Mouse (Mus musculus) adrenal gland, adult (tissue): ENCODE measurements around the gene Trp73.

Experiments
- DNase-seq, 2 experiments: peaks; one replicate each; pipeline ENCODE4 v3.0.0; 2022 to 2023; ENCODE audit warnings: low spot score in 1 of 2; ENCODE audit not compliant: inconsistent age in 2 of 2

Trp73 gene

DNA sequence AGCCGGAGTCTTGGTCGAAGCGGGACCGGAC lies at the start of gene Trp73:
Trp73 (minus strand) TSS at position 27 of the 31 bp plus-strand sequence.
- DNase-seq: no peak

DNA sequence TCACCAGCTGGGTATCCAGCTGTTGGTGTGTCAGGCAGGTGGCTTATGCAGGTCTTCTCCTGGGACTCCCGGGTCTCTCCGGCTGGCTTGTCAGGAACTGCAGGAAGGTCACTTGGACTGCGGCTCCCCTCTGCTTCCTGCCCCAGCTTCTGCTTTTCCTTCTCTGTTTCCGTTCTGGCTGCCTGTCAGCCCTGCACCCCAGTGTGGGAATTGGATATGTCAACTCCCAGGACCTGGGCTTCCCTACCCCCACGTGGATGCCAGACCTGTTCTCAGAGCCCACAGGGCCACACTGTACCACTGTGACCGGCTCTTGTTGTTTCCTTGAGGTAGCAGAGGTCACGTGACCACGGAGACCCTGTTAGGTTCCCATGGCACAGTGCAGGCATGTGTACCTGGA lies 48.9 kb upstream of the Trp73 start:
- DNase-seq: no peak

DNA sequence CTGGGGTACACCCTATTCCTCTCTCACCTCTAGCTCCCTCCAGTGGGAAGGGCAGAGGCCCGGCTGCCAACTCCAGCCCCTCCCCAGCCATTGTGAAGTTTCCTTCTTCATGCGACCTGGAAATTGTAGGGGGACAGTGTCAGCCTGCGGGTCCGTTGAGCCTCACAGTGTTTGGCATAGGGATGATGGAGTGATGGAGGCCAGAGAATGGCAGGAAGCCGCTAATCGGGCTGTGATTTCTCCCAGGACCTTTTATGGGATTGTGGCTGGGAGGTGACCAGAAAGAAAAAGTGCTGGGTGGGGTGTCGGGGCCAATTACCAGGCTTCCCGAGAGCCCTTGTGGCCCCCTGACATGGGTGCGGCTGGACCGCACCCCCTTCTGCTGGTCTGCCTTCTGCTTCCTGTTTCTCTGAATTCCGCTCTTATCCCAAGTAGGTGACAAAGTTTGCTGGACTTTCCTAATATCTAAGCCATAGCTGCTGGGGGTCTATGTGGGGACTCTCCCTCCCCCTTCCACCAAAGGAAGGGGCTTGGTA lies 46.1 kb upstream of the Trp73 start:
- DNase-seq: no peak

DNA sequence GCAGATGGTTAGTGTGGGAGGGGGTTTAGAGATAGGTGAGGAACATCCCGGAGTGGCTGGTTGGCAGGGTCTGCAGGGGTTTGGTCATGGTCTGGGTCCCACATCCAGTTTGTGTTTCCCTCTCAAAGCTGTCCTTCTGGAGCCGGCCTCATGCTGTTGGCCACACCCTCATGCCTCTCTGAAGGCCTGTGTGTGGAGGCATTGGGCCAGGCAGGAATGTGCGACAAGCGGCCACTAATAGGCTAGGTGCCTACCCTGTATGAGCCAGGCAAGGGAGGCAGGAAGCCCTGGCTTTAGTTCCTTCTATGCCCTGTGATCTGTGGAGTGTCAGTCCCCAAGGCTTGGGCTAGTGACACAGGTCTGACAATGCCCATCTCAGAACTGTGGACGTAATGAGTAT lies 45.0 kb upstream of the Trp73 start:
- DNase-seq: no peak

DNA sequence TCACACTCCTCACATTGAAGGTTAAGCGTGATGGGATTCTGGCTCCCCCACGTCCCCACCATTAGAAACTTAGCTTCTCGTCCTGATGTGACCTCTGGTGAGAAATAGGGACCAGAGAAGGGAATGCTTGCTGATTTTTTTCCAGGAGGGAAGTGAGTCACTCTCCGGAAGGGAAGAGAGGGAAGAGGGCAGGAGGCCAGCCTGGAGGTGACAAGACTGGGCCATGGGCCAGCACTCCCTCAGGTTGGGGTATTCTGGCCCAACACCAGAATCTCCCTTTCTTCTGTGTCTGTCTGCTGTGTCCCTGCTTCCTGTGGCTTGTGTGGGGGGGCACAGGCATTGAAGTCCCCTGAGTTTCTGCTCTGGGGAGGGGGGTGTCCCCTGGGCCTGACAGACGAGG lies 43.6 kb upstream of the Trp73 start:
- DNase-seq: peak in 1 of 2 experiments; percentile 65

DNA sequence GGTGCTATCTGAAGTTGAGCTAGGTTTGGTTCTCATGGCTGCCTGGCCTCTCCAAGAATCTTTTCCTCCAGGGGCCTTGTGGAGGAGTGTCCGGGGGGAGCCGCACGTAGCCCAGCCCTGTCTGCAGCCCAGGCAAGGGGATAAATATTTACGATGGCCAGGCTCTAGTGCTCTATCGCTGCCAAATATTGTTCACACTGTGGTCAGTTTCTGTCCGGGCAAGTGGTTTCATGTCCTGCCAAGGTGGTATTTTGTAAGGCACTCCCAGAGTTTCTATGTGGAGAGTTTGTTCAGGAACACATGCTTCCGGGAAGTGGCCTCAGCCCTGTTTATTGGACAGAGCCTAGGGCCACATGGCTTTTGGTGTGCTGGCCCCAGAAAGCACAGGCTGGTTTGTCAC lies 41.0 kb upstream of the Trp73 start:
- DNase-seq: no peak

DNA sequence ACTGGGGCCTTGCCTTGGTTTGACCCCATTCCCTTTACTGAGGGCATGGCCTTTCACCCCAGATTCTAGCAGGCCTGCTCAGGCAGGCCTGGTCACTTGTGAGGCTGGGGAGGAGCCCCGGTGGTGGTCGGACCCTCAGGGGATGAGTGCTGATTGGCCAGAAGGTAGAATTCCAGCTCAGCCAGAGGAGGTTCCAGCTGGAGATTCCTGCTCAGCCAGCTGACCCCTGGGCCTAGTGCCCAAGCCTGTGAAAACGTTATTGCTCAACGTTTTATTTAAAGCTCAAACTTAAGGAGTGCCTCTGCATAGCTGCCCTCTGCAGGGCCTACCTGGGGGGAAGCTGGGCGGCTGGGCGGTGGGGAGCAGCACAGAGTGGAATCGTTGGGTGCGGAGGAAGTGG lies 37.2 kb upstream of the Trp73 start:
- no peak for DNase-seq

DNA sequence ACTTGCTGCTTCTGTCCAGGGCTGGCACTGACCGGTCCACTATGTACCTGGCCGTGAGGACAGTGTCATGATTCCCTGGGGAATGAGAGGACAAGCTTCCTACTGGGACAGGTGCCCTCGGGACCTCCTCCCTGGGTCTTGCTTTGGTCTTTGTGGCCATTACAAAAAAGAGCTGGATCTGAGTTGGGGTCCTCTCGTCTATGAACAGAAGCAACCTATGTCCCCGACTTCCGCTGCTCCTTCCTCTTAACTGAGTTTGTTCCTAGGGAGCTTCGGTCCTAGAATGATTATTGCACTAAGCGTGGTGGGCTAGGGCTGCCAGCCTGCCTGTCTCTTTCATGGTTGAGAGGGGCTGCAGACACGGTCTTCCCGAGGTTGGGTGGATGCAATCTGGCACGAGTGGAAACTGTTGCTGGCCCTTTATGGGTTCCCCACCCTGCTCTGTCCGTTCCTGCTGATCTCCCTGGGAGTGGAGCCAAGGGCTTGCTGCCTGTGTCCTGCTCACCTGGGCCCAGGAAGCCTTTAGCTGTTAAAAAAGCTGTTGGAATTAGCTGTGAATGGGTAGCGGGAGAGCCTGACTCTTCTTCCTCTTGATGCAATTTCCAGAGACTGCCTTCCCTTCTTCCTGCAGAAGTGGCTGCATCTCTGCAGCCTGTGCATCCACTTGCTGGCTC lies 32.1 kb upstream of the Trp73 start:
- DNase-seq: no peak

DNA sequence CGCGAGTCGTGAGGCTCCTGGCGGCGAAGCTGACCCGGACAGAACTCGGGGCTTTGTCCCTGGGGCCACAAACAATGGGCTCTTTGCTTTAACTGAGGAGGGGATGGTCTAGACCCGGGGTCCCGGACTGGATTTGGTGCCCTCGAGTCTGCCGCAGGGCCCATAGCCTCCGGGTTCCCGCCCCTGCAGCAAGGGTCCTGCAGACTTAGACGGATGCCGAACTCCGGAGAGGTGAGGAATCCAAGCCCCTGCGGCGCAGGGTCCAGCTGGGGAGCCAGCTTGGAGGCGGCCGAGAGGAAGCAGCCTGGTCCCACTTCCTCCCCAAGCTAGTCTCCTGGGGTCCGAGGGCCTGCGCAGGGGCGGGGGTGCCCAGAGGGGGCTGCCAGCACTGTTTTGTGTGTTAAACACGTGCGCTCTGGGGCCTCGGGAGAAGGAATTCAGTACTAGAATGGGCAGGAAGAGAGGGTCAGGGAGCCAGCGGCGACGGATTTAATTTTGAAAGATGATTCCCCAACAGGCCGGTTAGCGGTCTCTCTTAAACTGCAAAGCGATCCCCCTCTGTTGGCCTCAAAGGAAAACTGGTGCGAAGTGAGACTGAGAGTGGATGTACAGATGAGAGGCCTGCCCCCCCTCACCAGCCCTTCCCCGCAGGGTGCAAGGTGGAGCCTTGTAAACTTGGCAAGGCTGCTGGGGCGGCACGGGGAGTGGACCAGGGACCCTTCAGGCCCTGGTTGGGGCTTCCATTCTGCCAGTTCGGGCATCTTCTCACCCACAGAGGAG lies 31.3 kb upstream of the Trp73 start:
- DNase-seq: no peak

DNA sequence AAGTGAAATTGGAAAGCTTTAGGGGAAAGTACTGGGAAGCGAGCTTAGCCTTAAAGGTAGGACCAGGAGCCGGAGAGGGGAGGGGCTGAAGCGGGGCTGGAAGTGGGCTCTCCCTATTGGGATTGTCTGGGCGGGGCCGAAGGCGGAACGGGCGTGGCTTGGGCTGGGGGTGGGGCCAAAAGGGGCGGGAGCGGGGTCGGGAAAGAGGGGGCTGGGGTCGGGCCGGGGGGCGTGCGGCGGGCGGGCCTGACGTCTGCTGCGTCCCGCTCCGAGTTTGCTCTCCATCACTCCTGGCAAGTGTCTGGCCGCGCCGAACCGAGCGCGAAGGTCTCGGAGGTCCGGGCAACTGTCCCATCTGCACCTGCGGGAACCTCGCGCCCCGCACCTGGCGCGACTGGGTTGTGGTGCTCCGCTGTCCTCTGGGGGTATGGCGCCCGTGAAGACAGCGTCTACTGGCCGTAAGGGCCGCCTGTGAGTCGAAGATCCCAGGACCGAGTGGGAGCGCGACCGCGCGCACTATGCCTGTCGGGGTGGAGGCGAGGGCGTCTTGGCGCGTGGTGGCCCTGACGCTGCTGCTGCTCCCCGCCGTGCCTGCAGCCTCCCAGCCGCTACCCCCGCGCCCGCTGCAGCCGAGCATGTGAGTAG lies 30.6 kb upstream of the Trp73 start, which contains the start of gene Megf6:
Megf6 (plus strand) TSS at position 225 of the 645 bp plus-strand sequence.
- no peak for DNase-seq

DNA sequence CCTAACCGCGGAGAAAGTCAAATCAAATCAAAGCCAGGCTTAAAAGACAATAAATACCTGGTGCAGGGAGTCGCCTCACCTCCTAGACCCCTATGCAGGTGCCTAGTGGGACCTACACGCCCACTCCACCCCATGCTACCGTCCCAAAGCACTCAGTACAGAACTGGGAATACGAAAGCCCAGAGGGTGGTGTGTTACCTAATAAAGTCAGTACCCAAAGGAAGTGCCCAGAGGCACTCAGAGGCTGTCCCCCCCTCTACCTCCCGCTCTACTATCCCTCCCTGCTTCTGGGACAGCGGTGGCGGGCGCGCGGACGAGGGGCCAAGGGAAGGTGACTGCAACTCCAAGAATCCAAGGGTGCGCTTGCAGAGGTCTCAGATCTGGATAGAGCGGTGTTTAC lies 30.0 kb upstream of the Trp73 start:
- DNase-seq: no peak

DNA sequence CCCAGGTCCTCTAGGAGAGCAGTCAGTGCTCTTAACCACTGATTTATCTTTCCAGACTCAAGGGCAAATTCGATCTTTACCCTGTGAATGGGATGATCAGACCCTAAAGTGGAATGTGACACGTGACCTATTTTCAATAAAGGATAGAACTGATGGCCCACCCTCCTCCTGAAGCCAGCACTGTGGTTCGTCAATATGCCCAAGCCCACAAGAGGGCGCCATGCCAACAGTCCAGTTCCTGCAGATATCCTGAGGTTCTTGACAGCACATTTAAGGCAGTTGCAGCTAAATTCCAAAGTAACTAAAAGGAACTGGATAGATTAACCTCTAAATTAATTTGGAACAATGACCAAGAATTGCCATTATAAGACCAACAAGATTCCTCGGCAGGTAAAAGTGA lies 27.0 kb upstream of the Trp73 start:
- peak; percentile 51 to 80 for DNase-seq

DNA sequence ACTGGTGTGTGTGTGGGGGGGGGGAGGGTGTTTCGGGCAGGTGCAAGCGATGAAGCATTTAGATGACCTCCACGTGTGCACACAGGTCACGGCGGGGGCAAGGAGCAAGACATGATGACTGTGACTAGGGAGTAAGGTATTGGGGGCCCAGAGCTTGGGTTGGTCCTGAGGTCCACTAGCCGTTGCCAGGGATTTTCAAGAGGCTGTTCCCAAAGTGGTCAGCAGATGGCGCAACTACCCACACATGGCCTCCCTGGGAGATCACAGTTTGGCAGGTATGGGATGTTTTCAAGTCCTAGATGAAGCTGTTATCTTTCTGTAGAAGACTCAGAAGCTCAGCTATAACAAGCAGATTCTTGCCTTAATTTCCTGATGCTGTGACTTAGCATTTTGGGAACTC lies 23.3 kb upstream of the Trp73 start:
- DNase-seq: peak; percentile 42 to 88

DNA sequence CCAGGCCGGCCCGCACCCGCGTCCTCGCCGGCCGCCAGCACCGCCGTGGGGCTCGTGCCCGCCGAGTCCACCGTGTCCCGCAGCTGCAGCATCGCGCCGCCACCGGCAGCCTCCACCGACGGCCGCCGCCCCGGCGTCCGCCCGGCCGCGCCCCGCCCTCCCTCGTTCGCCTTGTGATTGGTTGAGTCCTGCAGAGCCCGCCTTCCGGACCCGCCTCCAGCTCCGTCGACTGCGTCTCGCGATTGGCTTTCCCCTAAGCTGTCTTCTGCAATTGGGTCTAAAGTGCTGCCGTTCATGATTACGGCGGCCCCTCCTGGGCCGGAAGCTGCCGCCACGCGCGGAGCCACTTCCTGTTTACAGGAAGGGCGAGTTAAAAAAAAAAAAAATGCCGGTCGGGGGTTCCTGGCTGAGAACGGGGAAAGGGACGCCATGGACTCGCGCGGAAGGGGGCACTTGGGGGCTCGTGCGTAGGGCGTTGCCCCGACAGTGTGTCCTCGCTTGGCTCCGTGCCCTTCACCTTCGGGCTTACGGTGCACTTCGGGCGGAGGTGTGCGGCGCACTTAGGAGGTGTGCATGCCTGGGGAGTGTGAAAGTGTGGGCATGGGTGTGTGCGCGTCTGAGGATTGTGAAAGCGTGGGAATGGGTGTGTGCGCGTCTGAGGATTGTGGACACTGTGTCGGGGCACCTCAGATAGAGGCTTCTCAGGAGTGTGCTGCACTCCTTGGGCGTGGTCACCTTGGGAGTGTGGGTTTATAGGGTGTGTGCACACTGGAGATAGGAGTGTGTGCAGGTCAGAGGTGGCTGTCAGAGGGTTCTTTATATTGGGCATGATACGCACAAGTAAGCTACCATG lies 20.8 kb upstream of the Trp73 start, which contains the start of gene Tprgl:
Tprgl (minus strand) TSS at position 129 of the 853 bp plus-strand sequence.
- DNase-seq: peak; percentile 97 to 99

DNA sequence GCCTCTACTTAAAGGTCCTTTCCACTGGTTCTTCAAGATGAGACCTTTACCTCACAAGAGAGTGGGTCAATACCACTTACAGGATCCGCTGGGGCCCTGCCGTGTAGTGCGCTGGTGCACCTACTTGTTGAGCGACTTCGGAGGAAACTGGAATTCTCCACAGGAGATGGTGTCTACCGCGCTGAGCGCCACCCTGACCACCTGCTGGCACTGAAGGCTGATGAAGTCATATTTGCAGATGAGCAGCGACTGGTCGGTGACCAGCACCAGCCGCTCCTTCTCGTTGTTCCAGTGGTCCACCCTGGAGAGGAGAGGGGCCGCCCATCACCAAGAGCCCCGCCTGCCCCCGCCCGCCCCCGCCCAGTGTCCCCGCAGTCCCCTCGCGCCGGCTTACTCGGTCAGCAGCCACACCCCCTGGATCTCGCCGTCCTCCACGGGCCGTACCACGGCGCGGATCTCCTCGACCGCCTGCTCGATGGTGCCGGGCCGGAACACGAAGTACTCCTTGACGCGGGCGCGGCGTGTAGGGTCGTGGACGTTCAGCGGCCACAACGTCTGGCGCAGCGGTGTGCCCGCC lies 20.0 kb upstream of the Trp73 start:
- DNase-seq: peak in 1 of 2 experiments; percentile 78

DNA sequence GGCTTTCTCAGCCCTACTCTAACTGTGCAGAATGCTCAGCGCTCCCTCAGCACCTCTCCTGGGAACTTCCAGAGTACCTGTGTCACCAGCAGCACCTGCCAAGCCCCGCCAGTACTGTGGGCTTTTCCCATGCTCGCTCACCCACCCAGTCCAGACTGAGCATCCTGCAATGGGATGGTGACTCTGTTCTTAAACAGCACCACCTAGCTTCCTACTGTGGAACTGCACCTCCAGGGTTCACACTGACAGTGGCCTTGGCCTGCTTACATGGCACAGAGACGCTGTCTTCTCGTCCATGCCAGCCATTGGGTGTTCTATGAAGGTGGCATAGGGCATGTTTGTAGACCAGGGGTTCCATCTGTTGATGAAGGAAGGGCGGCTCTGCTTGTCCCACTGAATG lies 19.0 kb upstream of the Trp73 start:
- DNase-seq: peak; percentile 87 to 96

DNA sequence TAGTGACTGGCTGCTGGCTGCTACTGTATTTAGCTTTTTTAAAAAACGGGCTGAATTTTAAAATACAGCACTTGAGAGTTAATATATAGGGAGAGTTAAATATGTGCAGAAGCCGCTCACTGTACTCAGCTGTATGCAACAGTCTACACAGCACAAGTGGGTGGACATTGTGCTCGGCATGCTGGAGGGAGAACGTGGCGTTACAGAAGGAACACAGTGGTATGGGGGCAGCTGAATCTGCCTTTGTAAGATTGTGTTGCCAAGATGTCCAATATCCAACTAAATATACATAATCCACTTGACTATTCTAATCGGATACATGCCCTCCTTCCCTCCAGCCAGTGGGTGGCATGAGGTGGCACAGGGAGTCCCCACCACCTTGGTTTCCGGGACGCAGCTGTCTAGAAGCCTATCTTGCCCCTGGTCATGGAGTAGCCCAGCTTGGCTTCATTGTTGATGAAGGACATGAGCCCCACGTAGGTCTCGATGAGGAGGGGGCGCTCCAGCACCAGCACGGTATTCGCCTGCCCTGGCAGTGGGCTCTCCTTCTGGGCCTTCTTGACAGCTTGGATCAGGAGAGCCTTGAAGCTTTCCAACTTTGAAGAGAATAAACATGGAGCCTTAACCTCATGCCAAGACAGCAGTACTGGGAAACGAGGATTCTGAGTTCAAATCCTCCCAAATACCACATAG lies 18.1 kb upstream of the Trp73 start:
- DNase-seq: no peak

DNA sequence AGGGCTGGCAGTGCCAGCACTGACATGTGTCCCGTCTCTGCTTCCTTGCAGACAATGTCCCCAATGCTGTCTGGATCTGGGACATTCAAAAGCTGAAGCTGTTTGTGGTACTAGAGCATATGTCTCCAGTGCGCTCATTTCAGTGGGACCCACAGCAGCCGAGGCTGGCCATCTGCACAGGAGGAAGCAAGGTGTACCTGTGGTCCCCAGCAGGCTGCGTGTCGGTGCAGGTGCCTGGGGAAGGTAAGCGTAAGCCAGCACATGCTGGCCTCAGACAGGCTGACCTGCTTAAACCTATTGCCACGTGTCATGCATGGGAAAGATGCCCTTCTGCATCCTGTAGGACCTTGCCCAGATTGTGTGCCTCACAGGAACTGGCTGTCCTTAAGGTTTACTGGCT lies 16.0 kb upstream of the Trp73 start:
- no peak for DNase-seq

DNA sequence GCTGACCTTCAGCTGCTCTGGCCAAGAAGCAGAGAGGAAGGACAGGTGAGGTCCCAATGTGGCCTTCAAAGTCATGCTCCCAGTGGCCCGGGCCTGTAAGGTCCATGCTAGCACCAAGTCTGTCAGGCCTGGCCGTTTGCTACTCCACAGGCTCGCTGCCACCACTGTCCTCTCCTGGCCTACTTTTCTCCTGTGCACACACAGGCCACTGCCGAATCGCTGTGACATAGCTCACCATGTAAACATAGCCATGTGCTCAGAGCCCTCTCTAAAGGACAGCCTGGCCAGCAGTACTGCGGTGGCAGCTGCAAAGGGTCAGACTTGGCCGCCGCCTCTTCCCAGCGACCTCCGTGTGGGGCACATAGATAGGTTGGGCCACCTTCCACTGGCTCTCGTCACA lies 14.1 kb upstream of the Trp73 start:
- DNase-seq: no peak

DNA sequence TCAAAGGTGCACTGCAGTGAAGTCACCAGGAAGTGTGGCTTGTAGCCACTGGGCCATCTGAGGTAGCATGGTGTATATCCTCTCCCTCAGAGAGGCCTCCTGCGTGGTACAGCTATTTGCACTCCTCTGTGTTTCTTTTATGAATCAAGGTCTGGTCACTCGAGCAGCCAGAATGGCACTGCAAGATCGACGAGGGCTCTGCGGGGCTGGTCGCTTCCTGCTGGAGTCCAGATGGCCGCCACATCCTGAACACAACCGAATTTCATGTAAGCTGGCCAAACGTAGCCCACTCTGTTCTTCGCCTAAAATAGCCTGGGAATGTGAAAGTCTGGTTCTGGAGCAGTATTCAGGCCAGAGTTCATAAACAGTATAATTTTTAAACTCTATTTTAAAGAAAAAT lies 6.3 kb upstream of the Trp73 start:
- DNase-seq: no peak

DNA sequence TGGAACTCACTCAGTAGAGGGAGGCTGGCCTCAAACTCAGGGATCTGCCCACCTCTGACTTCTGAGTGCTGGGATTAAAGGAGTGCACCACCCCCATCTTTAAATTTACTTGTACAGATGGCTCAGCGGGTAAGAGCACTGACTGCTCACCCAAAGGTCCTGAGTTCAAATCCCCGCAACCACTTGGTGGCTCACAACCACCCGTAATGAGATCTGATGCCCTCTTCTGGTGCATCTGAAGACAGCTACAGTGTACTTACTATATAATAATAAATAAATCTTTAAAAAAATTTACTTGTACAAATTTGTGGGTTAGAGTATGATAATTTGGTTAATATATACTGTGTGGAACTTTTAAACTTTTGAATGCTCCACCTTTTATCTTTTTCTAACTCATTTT lies 4.7 kb upstream of the Trp73 start:
- no peak for DNase-seq
